Mouse (Mus musculus) limb, embryonic 12.5 days (tissue): Measurements from ENCODE around the gene Fkbp9. TPM values are rescaled to one million over a fixed set of nuclear protein-coding genes. Genes with fewer than 3 reads are reported as not detected.
A peak's percentile ranks its signal among the peaks of the same experiment; 100 is the strongest.

ENCODE experiments used
- ATAC-seq: fragments of 200-750 bp; cut with Nextera tagmentation; 2 replicates; pipeline ENCODE4 v1.8.0; 2017; ENCODE audit warnings: low read depth, moderate TSS enrichment; ENCODE audit not compliant: insufficient number of reproducible peaks, insufficient read depth, low FRiP score, low TSS enrichment
- H3K27ac ChIP-seq: fragments of 300-500 bp; sonication (generic); 2 replicates; pipeline ENCODE4 v1.5.1; 2016; ENCODE audit warnings: mild to moderate bottlenecking, moderate library complexity
- H3K27me3 ChIP-seq: fragments of 300-500 bp; sonication (generic); 2 replicates; pipeline ENCODE4 v1.6.1; 2016; ENCODE audit warnings: mild to moderate bottlenecking, moderate library complexity
- H3K36me3 ChIP-seq: fragments of 300-500 bp; sonication (generic); 2 replicates; pipeline ENCODE4 v1.6.1; 2016; ENCODE audit warnings: mild to moderate bottlenecking, moderate library complexity
- H3K4me1 ChIP-seq: fragments of 300-500 bp; sonication (generic); replicated peaks from 2 replicates; pipeline ENCODE4 v1.6.1; 2016
- H3K4me2 ChIP-seq: fragments of 300-500 bp; sonication (generic); 2 replicates; pipeline ENCODE4 v1.6.1; 2016; ENCODE audit warnings: mild to moderate bottlenecking, moderate library complexity
- H3K4me3 ChIP-seq: fragments of 300-500 bp; sonication (generic); replicated peaks from 2 replicates; pipeline ENCODE4 v1.5.1; 2016; ENCODE audit warnings: mild to moderate bottlenecking
- H3K9ac ChIP-seq: fragments of 300-500 bp; sonication (generic); replicated peaks from 2 replicates; pipeline ENCODE4 v1.6.1; 2016; ENCODE audit warnings: mild to moderate bottlenecking, moderate library complexity
- H3K9me3 ChIP-seq: fragments of 300-500 bp; sonication (generic); 2 replicates; pipeline ENCODE4 v1.6.1; 2016; ENCODE audit warnings: mild to moderate bottlenecking, moderate library complexity
- WGBS: fragments of 180-500 bp; shearing (Covaris S2); methylation state at CpG from one replicate; pipeline ENCODE4 v1.1.7; 2016; 5-methylcytosine and 5-hydroxymethylcytosine counted together
- polyA plus RNA-seq: library from polyadenylated mRNA; unstranded; fragments of >200 nt; fragmentation: Nextera tagmentation; extraction: Ambion mirVana; gene quantifications from 2 replicates; pipeline ENCODE4 v1.2.1, GENCODE M21; 2016

Fkbp9 gene
- polyA plus RNA-seq, 1 experiment from 2014 or later, result 100 TPM

- WGBS, result 77% methylated on average over 12 of the region's 12 CpGs
- Histone ChIP-seq H3K4me2 (no peak overlapping the region), H3K9me3 (no peaks in the 10 kb centered on the region), H3K4me3 (no peak overlapping the region), H3K9ac (no peak overlapping the region), H3K4me1 (0 out of 2 replicates have a peak, but pooled peaks cover 2% of the 10 kb centered on the region), H3K36me3 (no peaks in the 10 kb centered on the region), H3K27ac (no peak overlapping the region), H3K27me3 (no peaks in the 10 kb centered on the region)
- no peak for ATAC-seq
Measured at GRCm38 (mm10) chr6:56920222-56921092, 88.6 kb downstream of the Fkbp9 start.

- no peaks in the 10 kb centered on the region for H3K36me3 ChIP-seq
- WGBS, result under 1% methylated on average over 25 of the region's 25 CpGs
- ATAC-seq, result no peak
Measured at GRCm38 (mm10) chr6:56923331-56923725, 91.5 kb downstream of the Fkbp9 start.

GRCm38 (mm10) chr6:56923726-56924707 is 92.2 kb downstream of the Fkbp9 start, which contains the start of the genes Nt5c3 and Vmn1r4:
Gene Nt5c3, minus strand, starts transcription at chr6:56923932.
Gene Vmn1r4, plus strand, starts transcription at chr6:56924015.
- WGBS, result 4% methylated on average over 64 of the region's 64 CpGs
- H3K27me3 ChIP-seq, result no peaks in the 10 kb centered on the region
- no peaks in the 10 kb centered on the region for H3K36me3 ChIP-seq
- peak within 1 kb of the TSS; percentile 81 for H3K27ac ChIP-seq
- peak within 1 kb of the TSS; percentile 74 for H3K9ac ChIP-seq
- H3K4me2 ChIP-seq, result peak within 1 kb of the TSS; percentile 53
- peak; percentile 96 for ATAC-seq
- no peaks in the 10 kb centered on the region; the same call in 1 of the 2 replicates for H3K9me3 ChIP-seq
- H3K4me1 ChIP-seq, result 0 out of 2 replicates have a peak, but pooled peaks cover 2% of the 10 kb centered on the region
- H3K4me3 ChIP-seq, result peak within 1 kb of the TSS; percentile 67

More at GRCm38 (mm10) chr6:56923331-56923725, 91.5 kb downstream of the Fkbp9 start:
- no peaks in the 10 kb centered on the region for H3K9me3 ChIP-seq
- H3K9ac ChIP-seq, result peak overlapping the region; percentile 74
- peak overlapping the region; percentile 81 for H3K27ac ChIP-seq
- no peaks in the 10 kb centered on the region for H3K27me3 ChIP-seq
- H3K4me2 ChIP-seq, result peak overlapping the region; percentile 53
- H3K4me1 ChIP-seq, result 0 out of 2 replicates have a peak, but pooled peaks cover 2% of the 10 kb centered on the region
- peak overlapping the region; percentile 67 for H3K4me3 ChIP-seq

Other genes with a start within 250 kb of the Fkbp9 start
- 194 and 224 TPM in 2 replicates for gene Lsm5, start 127.3 kb upstream of the Fkbp9 start, polyA plus RNA-seq
- 17.5 and 17.8 TPM in 2 replicates for gene Avl9, start 117.2 kb upstream of the Fkbp9 start, polyA plus RNA-seq
- 43.1 and 45.7 TPM in 2 replicates for gene Kbtbd2, start 34.2 kb upstream of the Fkbp9 start, polyA plus RNA-seq
- gene Nt5c3, start 91.9 kb downstream of the Fkbp9 start, polyA plus RNA-seq, result 68.0 and 68.3 TPM in 2 replicates
- gene Vmn1r4, start 92.0 kb downstream of the Fkbp9 start, polyA plus RNA-seq, result 0.23 and 0.40 TPM in 2 replicates
- not detected in 2 replicates for gene Vmn1r5, start 138.2 kb downstream of the Fkbp9 start, polyA plus RNA-seq
- not detected in 2 replicates for gene Vmn1r6, start 165.2 kb downstream of the Fkbp9 start, polyA plus RNA-seq
- gene Vmn1r7, start 193.3 kb downstream of the Fkbp9 start, polyA plus RNA-seq, result not detected in 2 replicates
- not detected in 2 replicates for gene Vmn1r8, start 200.2 kb downstream of the Fkbp9 start, polyA plus RNA-seq
- gene Vmn1r9, start 234.7 kb downstream of the Fkbp9 start, polyA plus RNA-seq, result not detected in 2 replicates